Mouse (Mus musculus): ENCODE data around the gene Cul7.

The Cul7 gene

GRCm38 (mm10) chr17:46702506-46702905 is 52.4 kb downstream of the Cul7 start:
- in situ Hi-C loops (cut with MboI; ENCODE audit: low sequenced_read_pairs) = no loop called here

- in situ Hi-C loops (cut with MboI; ENCODE audit: low sequenced_read_pairs) = no loop called here
Observed at GRCm38 (mm10) chr17:46703971-46704886, 54.1 kb downstream of the Cul7 start.

- in situ Hi-C loops (cut with MboI; ENCODE audit: low sequenced_read_pairs) = no loop called here
Observed at GRCm38 (mm10) chr17:46704887-46705835, 55.0 kb downstream of the Cul7 start, which contains the start of gene Ppp2r5d. Ppp2r5d (minus strand) TSS chr17:46705111.

- in situ Hi-C loops (cut with MboI; ENCODE audit: low sequenced_read_pairs) = no loop called here
Observed at GRCm38 (mm10) chr17:46706375-46707089, 56.4 kb downstream of the Cul7 start.

- in situ Hi-C loops (cut with MboI; ENCODE audit: low sequenced_read_pairs) = no loop called here
Observed at GRCm38 (mm10) chr17:46710959-46711597, 60.9 kb downstream of the Cul7 start, which contains the start of gene Pex6. Pex6 (plus strand) TSS chr17:46711463.

- in situ Hi-C loops (cut with MboI; ENCODE audit: low sequenced_read_pairs) = no loop called here
Observed at GRCm38 (mm10) chr17:46711612-46712271, 61.6 kb downstream of the Cul7 start.

GRCm38 (mm10) chr17:46712442-46712841 is 62.3 kb downstream of the Cul7 start:
- in situ Hi-C loops (cut with MboI; ENCODE audit: low sequenced_read_pairs) = no loop called here

- in situ Hi-C loops (cut with MboI; ENCODE audit: low sequenced_read_pairs) = no loop called here
Observed at GRCm38 (mm10) chr17:46713849-46714248, 63.7 kb downstream of the Cul7 start.

All from CH12F3 (cell line).